ENCODE assay signal across 9 mouse cellular contexts in genomic region chrX:71663374-71663773, GRCm38 (mm10). TPM values are rescaled to one million over a fixed set of nuclear protein-coding genes. Genes with fewer than 3 reads are reported as not detected.
DNase-seq lines count a peak whose midpoint lies in the region; ATAC-seq and TF ChIP-seq lines count a peak whose summit lies in the region.
"Had no signal": no experiment of that assay in that cellular context is flagged by ENCODE, and none has a peak within 500 bp of the region (broad histone marks: within the 10 kb centered on the region; RNA-seq: fewer than 3 reads in every experiment).

TSS of gene Gpr50 (plus strand) at chrX:71663667.

- ATAC-seq in forebrain, embryonic 16.5 days: no peak

- H3K4me2 ChIP-seq in forebrain, embryonic 16.5 days (ENCODE audit: low read length): peak within 1 kb of the TSS; percentile 57

- 0 out of 2 replicates have a peak, but pooled peaks cover 3% of the 10 kb centered on the region for H3K9me3 ChIP-seq in heart, embryonic 10.5 days
- H3K9me3 ChIP-seq in ES-Bruce4 (replicated peaks; ENCODE audit: control insufficient read depth, insufficient read depth, low read length, poor library complexity, severe bottlenecking): no peaks in the 10 kb centered on the region
- peaks cover 6% of the 10 kb centered on the region for H3K9me3 ChIP-seq in forebrain, embryonic 16.5 days (ENCODE audit: control insufficient read depth, low read length)

- peak within 1 kb of the TSS; percentile 58; the same call in 1 of the 2 replicates for H3K9ac ChIP-seq in ES-Bruce4 (ENCODE audit: low read depth, poor library complexity, severe bottlenecking)
- H3K9ac ChIP-seq in forebrain, embryonic 16.5 days (replicated peaks; ENCODE audit: low read depth, low read length): peak within 1 kb of the TSS; percentile 23; the same call in 1 of the 2 replicates

- no peaks in the 10 kb centered on the region for H3K4me1 ChIP-seq in heart, embryonic 10.5 days
- H3K4me1 ChIP-seq in ES-Bruce4 (ENCODE audit: control insufficient read depth, insufficient read depth, low read length): no peaks in the 10 kb centered on the region
- peaks cover 2% of the 10 kb centered on the region; the same call in 1 of the 2 replicates for H3K4me1 ChIP-seq in forebrain, embryonic 16.5 days (replicated peaks; ENCODE audit: control insufficient read depth, insufficient read depth, low read length)

- no peak for DNase-seq in heart, embryonic 10.5 days (ENCODE audit: low spot score)
- DNase-seq in heart, adult 9 months (ENCODE audit: low spot score in 2 of 2): no peak
- DNase-seq in mesoderm, embryonic 11.5 days (ENCODE audit: low read depth, low spot score): peak; percentile 32
- DNase-seq in urinary bladder, postnatal 36 days (ENCODE audit: low spot score in 2 of 2): no peak
- DNase-seq in B cell, adult 2 months: no peak
- DNase-seq in T-cell, adult 2 months (ENCODE audit: low spot score): no peak
- DNase-seq: right cerebral cortex, postnatal 25 days had no signal

- peaks cover 98% of the 10 kb centered on the region for H3K27me3 ChIP-seq in heart, embryonic 10.5 days (ENCODE audit: insufficient read depth, poor library complexity, severe bottlenecking)
- H3K27me3 ChIP-seq in ES-Bruce4 (ENCODE audit: control insufficient read depth, insufficient read depth, low read length, poor library complexity, severe bottlenecking): peaks cover 16% of the 10 kb centered on the region
- peaks cover 23% of the 10 kb centered on the region for H3K27me3 ChIP-seq in forebrain, embryonic 16.5 days (replicated peaks; ENCODE audit: control insufficient read depth, insufficient read depth, low read length)

- H3K4me3 ChIP-seq in heart, embryonic 10.5 days: peak within 1 kb of the TSS; percentile 59
- H3K4me3 ChIP-seq in ES-Bruce4 (ENCODE audit: low read depth, low read length): peak within 1 kb of the TSS; percentile 60
- H3K4me3 ChIP-seq in forebrain, embryonic 16.5 days (replicated peaks; ENCODE audit: low read length): peak within 1 kb of the TSS; percentile 40

- H3K36me3 ChIP-seq in heart, embryonic 10.5 days: no peaks in the 10 kb centered on the region
- no peaks in the 10 kb centered on the region for H3K36me3 ChIP-seq in ES-Bruce4 (ENCODE audit: control insufficient read depth, insufficient read depth, low read length, poor library complexity, severe bottlenecking)
- no peaks in the 10 kb centered on the region for H3K36me3 ChIP-seq in forebrain, embryonic 16.5 days (ENCODE audit: control insufficient read depth, insufficient read depth)

- no peak for TF ChIP-seq EP300 in ES-Bruce4 (IDR thresholded peaks at IDR 0.05; ENCODE audit: insufficient read depth, low read depth, low read length)

- no peak for TF ChIP-seq CTCF in ES-Bruce4 (IDR thresholded peaks at IDR 0.05; ENCODE audit: low read depth, low read length)

- 32% methylated on average over 9 of the region's 9 CpGs for WGBS in heart, embryonic 10.5 days
- 30% methylated on average over 9 of the region's 9 CpGs for WGBS in forebrain, embryonic 16.5 days

- no peak for TF ChIP-seq POLR2A in ES-Bruce4 (IDR thresholded peaks at IDR 0.05; ENCODE audit: insufficient read depth, low read length)

- H3K27ac ChIP-seq in heart, embryonic 10.5 days: no peak within 1 kb of the TSS
- no peak within 1 kb of the TSS for H3K27ac ChIP-seq in ES-Bruce4 (ENCODE audit: insufficient read depth, low read length)
- no peak within 1 kb of the TSS for H3K27ac ChIP-seq in forebrain, embryonic 16.5 days (ENCODE audit: low read length)

RNA-seq across cellular contexts. Expression of gene Gpr50, which starts in this region (rescaled TPM):
- polyA plus RNA-seq in heart, embryonic 10.5 days (2016; fragmentation: Nextera tagmentation; extraction: Ambion mirVana): 0.90 and 5.7 TPM in 2 replicates
- polyA plus RNA-seq in ES-Bruce4 (2011; ENCODE audit: insufficient read depth, insufficient read length, low read depth, missing spikeins): 0.21 TPM in 1 of 2 replicates, not detected in the other
- polyA plus RNA-seq in forebrain, embryonic 16.5 days (2015; fragmentation: Nextera tagmentation; extraction: Ambion mirVana): 0.63 and 4.1 TPM in 2 replicates
